Mouse (Mus musculus): ENCODE results near the gene Cnksr1.

Cnksr1 gene

DNA sequence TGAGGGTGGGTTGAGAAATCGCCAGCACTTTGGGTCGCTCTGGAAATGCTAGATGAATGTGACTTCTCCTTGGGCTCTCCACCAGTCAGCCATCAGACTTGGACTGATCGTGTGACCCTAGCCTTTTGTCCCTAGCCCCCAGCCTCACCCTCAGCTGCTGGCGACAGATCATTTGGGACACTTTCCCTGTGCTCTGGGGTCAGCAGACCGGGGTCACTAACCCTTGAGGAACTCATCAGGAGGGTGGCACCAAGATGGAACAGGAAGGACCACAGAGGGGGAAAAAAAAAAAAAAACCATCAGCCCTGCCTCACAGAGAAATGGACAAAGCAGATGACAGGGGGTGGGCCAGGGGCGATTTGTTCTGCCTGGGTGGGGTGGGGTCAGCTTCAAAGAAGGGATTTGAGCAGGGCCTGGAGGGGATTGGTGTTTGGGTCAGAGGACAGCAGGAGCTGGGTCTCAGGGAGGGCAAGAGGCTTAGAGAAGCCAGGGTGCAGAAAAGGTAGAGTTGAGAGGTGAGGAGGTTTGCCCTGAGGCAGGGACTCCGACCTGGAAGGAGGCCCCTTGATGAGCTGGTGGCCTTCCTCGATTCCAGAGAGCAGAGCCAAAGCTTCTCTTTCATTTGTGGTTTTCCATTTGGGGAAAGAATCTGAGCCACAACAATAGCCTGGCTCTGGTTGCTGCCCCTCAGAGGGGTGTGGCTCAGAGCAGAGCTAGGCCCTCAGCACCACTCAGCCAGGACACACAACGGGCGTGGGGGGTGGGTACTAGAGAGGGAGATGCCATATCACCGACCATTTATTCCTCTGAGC lies 19.2 kb upstream of the Cnksr1 start:
- Histone ChIP-seq H3K36me3 (ENCODE audit: control insufficient read depth, insufficient read depth, low read length, poor library complexity, severe bottlenecking) (no peaks in the 10 kb centered on the region), H3K27me3 (ENCODE audit: control insufficient read depth, insufficient read depth, low read length, poor library complexity, severe bottlenecking) (peaks cover 2% of the 10 kb centered on the region; the same call in 1 of the 2 replicates)
- no peak for DNase-seq (ENCODE audit: low read depth, low spot score)

GRCm38 (mm10) chr4:134256407-134257197 lies 18.4 kb upstream of the Cnksr1 start:
- DNase-seq (ENCODE audit: low read depth, low spot score) = no peak
- Histone ChIP-seq H3K36me3 (ENCODE audit: control insufficient read depth, insufficient read depth, low read length, poor library complexity, severe bottlenecking) (no peaks in the 10 kb centered on the region), H3K27me3 (ENCODE audit: control insufficient read depth, insufficient read depth, low read length, poor library complexity, severe bottlenecking) (peaks cover 2% of the 10 kb centered on the region; the same call in 1 of the 2 replicates)

- Histone ChIP-seq H3K27me3 (ENCODE audit: control insufficient read depth, insufficient read depth, low read length, poor library complexity, severe bottlenecking) (peaks cover 2% of the 10 kb centered on the region; the same call in 1 of the 2 replicates), H3K36me3 (ENCODE audit: control insufficient read depth, insufficient read depth, low read length, poor library complexity, severe bottlenecking) (no peaks in the 10 kb centered on the region)
- no peak for DNase-seq (ENCODE audit: low read depth, low spot score)
These were observed 17.7 kb upstream of the Cnksr1 start for GRCm38 (mm10) chr4:134255854-134256253.

- DNase-seq (ENCODE audit: low read depth, low spot score) = no peak
- Histone ChIP-seq H3K27me3 (ENCODE audit: control insufficient read depth, insufficient read depth, low read length, poor library complexity, severe bottlenecking) (peaks cover 2% of the 10 kb centered on the region; the same call in 1 of the 2 replicates), H3K36me3 (ENCODE audit: control insufficient read depth, insufficient read depth, low read length, poor library complexity, severe bottlenecking) (no peaks in the 10 kb centered on the region)
These were observed 16.6 kb upstream of the Cnksr1 start for GRCm38 (mm10) chr4:134254835-134255234.

- H3K27me3 ChIP-seq (ENCODE audit: control insufficient read depth, insufficient read depth, low read length, poor library complexity, severe bottlenecking) = peaks cover 2% of the 10 kb centered on the region; the same call in 1 of the 2 replicates
- H3K36me3 ChIP-seq (ENCODE audit: control insufficient read depth, insufficient read depth, low read length, poor library complexity, severe bottlenecking) = no peaks in the 10 kb centered on the region
- no peak for DNase-seq (ENCODE audit: low read depth, low spot score)
These were observed 15.6 kb upstream of the Cnksr1 start, which contains the start of gene Grrp1 for GRCm38 (mm10) chr4:134253722-134254324. Gene Grrp1, minus strand, starts transcription at chr4:134254106.

- no peak for DNase-seq (ENCODE audit: low read depth, low spot score)
- Histone ChIP-seq H3K36me3 (ENCODE audit: control insufficient read depth, insufficient read depth, low read length, poor library complexity, severe bottlenecking) (no peaks in the 10 kb centered on the region), H3K27me3 (ENCODE audit: control insufficient read depth, insufficient read depth, low read length, poor library complexity, severe bottlenecking) (peaks cover 2% of the 10 kb centered on the region; the same call in 1 of the 2 replicates)
These were observed 14.9 kb upstream of the Cnksr1 start for GRCm38 (mm10) chr4:134252911-134253721.

- Histone ChIP-seq H3K27me3 (ENCODE audit: control insufficient read depth, insufficient read depth, low read length, poor library complexity, severe bottlenecking) (peaks cover 2% of the 10 kb centered on the region; the same call in 1 of the 2 replicates), H3K36me3 (ENCODE audit: control insufficient read depth, insufficient read depth, low read length, poor library complexity, severe bottlenecking) (no peaks in the 10 kb centered on the region)
- DNase-seq (ENCODE audit: low read depth, low spot score) = no peak
These were observed 14.1 kb upstream of the Cnksr1 start for GRCm38 (mm10) chr4:134252131-134252910.

- DNase-seq (ENCODE audit: low read depth, low spot score) = peak; percentile 38
- Histone ChIP-seq H3K36me3 (ENCODE audit: control insufficient read depth, insufficient read depth, low read length, poor library complexity, severe bottlenecking) (no peaks in the 10 kb centered on the region), H3K27me3 (ENCODE audit: control insufficient read depth, insufficient read depth, low read length, poor library complexity, severe bottlenecking) (peaks cover 2% of the 10 kb centered on the region; the same call in 1 of the 2 replicates)
These were observed 13.3 kb upstream of the Cnksr1 start for GRCm38 (mm10) chr4:134251241-134252130.

GRCm38 (mm10) chr4:134250930-134251240 lies 12.7 kb upstream of the Cnksr1 start:
- no peaks in the 10 kb centered on the region for H3K36me3 ChIP-seq (ENCODE audit: control insufficient read depth, insufficient read depth, low read length, poor library complexity, severe bottlenecking)
- H3K27me3 ChIP-seq (ENCODE audit: control insufficient read depth, insufficient read depth, low read length, poor library complexity, severe bottlenecking) = peaks cover 2% of the 10 kb centered on the region; the same call in 1 of the 2 replicates
- no peak for DNase-seq (ENCODE audit: low read depth, low spot score)

DNA sequence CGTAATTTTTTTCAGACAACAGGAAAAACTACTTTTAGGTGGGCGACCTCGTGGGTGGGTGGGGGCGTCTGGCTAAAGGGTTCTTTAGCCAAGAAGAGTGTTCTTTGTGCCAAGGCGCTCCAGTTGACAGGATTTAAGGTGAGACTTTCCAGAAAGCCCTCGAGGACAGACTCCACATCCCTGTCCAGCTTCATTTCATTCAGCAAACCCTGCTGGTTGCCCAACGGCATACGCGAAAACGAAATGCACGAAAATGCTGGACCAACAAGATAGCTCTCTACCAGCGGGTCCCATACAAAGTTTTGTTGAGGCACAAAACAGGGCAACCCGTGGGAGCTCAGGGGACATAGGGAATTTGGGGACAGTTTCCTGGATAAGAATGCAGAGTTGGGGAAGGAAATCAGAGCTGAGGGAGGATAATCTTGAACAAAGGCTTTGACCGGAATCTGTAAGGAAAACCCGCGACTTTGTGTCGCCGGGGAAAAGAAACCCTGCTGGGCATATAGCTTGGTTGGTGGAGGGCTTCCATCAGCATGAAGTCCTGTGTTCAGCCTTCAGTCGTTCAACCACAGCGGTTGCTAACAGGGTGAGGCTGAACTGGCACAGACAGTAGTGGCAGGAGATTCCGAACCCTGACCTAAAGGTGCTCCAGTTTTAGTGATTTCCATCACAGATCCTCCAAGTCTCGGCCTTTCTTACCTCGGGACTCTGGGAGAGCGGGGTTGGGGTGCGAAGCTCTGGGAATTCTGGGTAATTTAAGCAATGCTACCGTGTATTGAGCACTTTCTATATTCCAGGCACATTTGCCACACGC lies 12.1 kb upstream of the Cnksr1 start:
- peaks cover 2% of the 10 kb centered on the region; the same call in 1 of the 2 replicates for H3K27me3 ChIP-seq (ENCODE audit: control insufficient read depth, insufficient read depth, low read length, poor library complexity, severe bottlenecking)
- H3K36me3 ChIP-seq (ENCODE audit: control insufficient read depth, insufficient read depth, low read length, poor library complexity, severe bottlenecking) = no peaks in the 10 kb centered on the region
- no peak for DNase-seq (ENCODE audit: low read depth, low spot score)

GRCm38 (mm10) chr4:134249651-134250050 lies 11.5 kb upstream of the Cnksr1 start:
- Histone ChIP-seq H3K36me3 (ENCODE audit: control insufficient read depth, insufficient read depth, low read length, poor library complexity, severe bottlenecking) (no peaks in the 10 kb centered on the region), H3K27me3 (ENCODE audit: control insufficient read depth, insufficient read depth, low read length, poor library complexity, severe bottlenecking) (peaks cover 2% of the 10 kb centered on the region; the same call in 1 of the 2 replicates)
- DNase-seq (ENCODE audit: low read depth, low spot score) = peak; percentile 80

GRCm38 (mm10) chr4:134246719-134247258 lies 8.6 kb upstream of the Cnksr1 start, which contains the start of gene Gm30191:
Gene Gm30191, plus strand, starts transcription at chr4:134246935.
- DNase-seq (ENCODE audit: low read depth, low spot score) = no peak
- no peaks in the 10 kb centered on the region for H3K27me3 ChIP-seq (ENCODE audit: control insufficient read depth, insufficient read depth, low read length, poor library complexity, severe bottlenecking)
- H3K36me3 ChIP-seq (ENCODE audit: control insufficient read depth, insufficient read depth, low read length, poor library complexity, severe bottlenecking) = no peaks in the 10 kb centered on the region

Measured in splenic B cell, adult 2 months (primary cell).